ENCODE assay signal across 12 mouse cellular contexts in genomic region chr10:72132407-72132806, GRCm38 (mm10).
"Had no signal": no experiment of that assay in that cellular context is flagged by ENCODE, and none has a peak within 500 bp of the region (broad histone marks: within the 10 kb centered on the region; RNA-seq: fewer than 3 reads in every experiment).

No protein-coding gene starts in this region.

- H3K27ac ChIP-seq: liver, embryonic 12.5 days; liver, embryonic 14.5 days; midbrain, embryonic 12.5 days; neural tube, embryonic 12.5 days had no signal

- H3K4me1 ChIP-seq: liver, embryonic 12.5 days; midbrain, embryonic 12.5 days; neural tube, embryonic 12.5 days had no signal

- H3K4me2 ChIP-seq: liver, embryonic 12.5 days; lung, embryonic 14.5 days; midbrain, embryonic 12.5 days; neural tube, embryonic 12.5 days had no signal

- H3K27me3 ChIP-seq: liver, embryonic 12.5 days; midbrain, embryonic 12.5 days; neural tube, embryonic 12.5 days had no signal

- H3K36me3 ChIP-seq: liver, embryonic 12.5 days; midbrain, embryonic 12.5 days; neural tube, embryonic 12.5 days had no signal

- H3K4me3 ChIP-seq: liver, embryonic 12.5 days; midbrain, embryonic 12.5 days; neural tube, embryonic 12.5 days had no signal

- H3K9ac ChIP-seq: liver, embryonic 12.5 days; liver, embryonic 14.5 days; lung, embryonic 14.5 days; midbrain, embryonic 12.5 days; neural tube, embryonic 12.5 days had no signal

- H3K9me3 ChIP-seq: midbrain, embryonic 12.5 days; neural tube, embryonic 12.5 days had no signal

- ATAC-seq: liver, embryonic 12.5 days had no signal

- DNase-seq: lung, adult 18-20 months; lung, embryonic 14.5 days; lung, postnatal 10 days; lung, postnatal 4 days; right cerebral cortex, postnatal 14 days; thymus, adult 18-20 months; thymus, postnatal 14 days; thymus, postnatal 36 days had no signal
